Mouse (Mus musculus) CD4-positive, CD25-positive, alpha-beta regulatory T cell (primary cell): ENCODE results near the gene Ccdc93. TPM values are rescaled to one million over a fixed set of nuclear protein-coding genes. Genes with fewer than 3 reads are reported as not detected.

Experiments used
- polyA plus RNA-seq: library from polyadenylated mRNA; unstranded; fragments of 100-300 nt; shearing (Covaris generic); gene quantifications from one replicate; pipeline ENCODE4 v1.2.1, GENCODE M21; 2017

Ccdc93 gene
- polyA plus RNA-seq, result 21.5 TPM

GRCm38 (mm10) chr1:121430938-121431928, at the start of gene Ccdc93:
Ccdc93 (plus strand) TSS chr1:121431049.

DNA sequence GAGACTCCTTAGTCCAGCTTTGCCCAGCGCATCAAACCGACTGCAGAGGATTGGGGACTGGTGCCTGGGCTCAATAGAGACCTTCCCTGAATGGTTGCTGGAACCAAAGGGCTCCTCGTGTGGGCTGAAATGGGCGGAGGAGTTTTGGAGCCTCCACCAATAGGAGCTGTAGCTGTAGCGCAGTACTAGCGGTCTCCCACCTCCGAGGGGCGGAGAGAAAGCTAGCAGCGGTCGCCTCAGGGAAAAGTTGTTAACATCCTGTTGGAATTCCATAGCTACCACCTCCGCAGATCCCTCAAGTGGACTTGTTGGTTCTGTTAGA, 97.5 kb downstream of the Ccdc93 start, which contains the start of gene Htr5b:
Gene Htr5b, minus strand, starts transcription at position 67 of the 322 bp plus-strand sequence.

Other genes with a start within 250 kb of the Ccdc93 start
- 32.8 TPM for gene Insig2, start 98.5 kb upstream of the Ccdc93 start, polyA plus RNA-seq
- not detected for gene Htr5b, start 97.4 kb downstream of the Ccdc93 start, polyA plus RNA-seq
- 85.5 TPM for gene Ddx18, start 136.9 kb downstream of the Ccdc93 start, polyA plus RNA-seq